Mouse (Mus musculus) hindbrain, embryonic 14.5 days (tissue): Measurements from ENCODE around the gene Klhl28. TPM values are rescaled to one million over a fixed set of nuclear protein-coding genes. Genes with fewer than 3 reads are reported as not detected.

ENCODE experiments used
- ATAC-seq: fragments of 200-750 bp; cut with Nextera tagmentation; 2 replicates; pipeline ENCODE4 v1.8.0; 2017; ENCODE audit warnings: moderate number of reproducible peaks, mild to moderate bottlenecking, moderate TSS enrichment, moderate library complexity; ENCODE audit not compliant: low FRiP score
- DNase-seq: peaks from one replicate; pipeline ENCODE4 v3.0.0-alpha.2; 2015; ENCODE audit warnings: low spot score
- H3K27ac ChIP-seq: fragments of 300-500 bp; sonication (generic); 2 replicates; pipeline ENCODE4 v1.5.1; 2014; ENCODE audit warnings: mild to moderate bottlenecking, moderate library complexity
- H3K27me3 ChIP-seq: fragments of 300-500 bp; sonication (generic); 2 replicates; pipeline ENCODE4 v1.6.1; 2014; ENCODE audit warnings: mild to moderate bottlenecking, low read length, mixed read lengths; ENCODE audit not compliant: control insufficient read depth, insufficient read depth
- H3K36me3 ChIP-seq: fragments of 300-500 bp; sonication (generic); replicated peaks from 2 replicates; pipeline ENCODE4 v1.6.1; 2014; ENCODE audit not compliant: control insufficient read depth, insufficient read depth
- H3K4me1 ChIP-seq: fragments of 300-500 bp; sonication (generic); replicated peaks from 2 replicates; pipeline ENCODE4 v1.6.1; 2014; ENCODE audit warnings: antibody characterized with exemption, low read length, mixed read lengths; ENCODE audit not compliant: control insufficient read depth, insufficient read depth
- H3K4me2 ChIP-seq: fragments of 300-500 bp; sonication (generic); replicated peaks from 2 replicates; pipeline ENCODE4 v1.6.1; 2014; ENCODE audit warnings: mild to moderate bottlenecking, moderate library complexity
- H3K4me3 ChIP-seq: fragments of 300-500 bp; sonication (generic); replicated peaks from 2 replicates; pipeline ENCODE4 v1.5.1; 2014; ENCODE audit warnings: mild to moderate bottlenecking, low read length
- H3K9ac ChIP-seq: fragments of 300-500 bp; sonication (generic); 2 replicates; pipeline ENCODE4 v1.6.1; 2014
- H3K9me3 ChIP-seq: fragments of 300-500 bp; sonication (generic); 2 replicates; pipeline ENCODE4 v1.6.1; 2016; ENCODE audit warnings: low read length; ENCODE audit not compliant: control insufficient read depth
- WGBS: fragments of 180-500 bp; shearing (Covaris S2); extraction: QIAGEN DNeasy Blood & Tissue Kit; methylation state at CpG from one replicate; pipeline ENCODE4 v1.1.7; 2014; 5-methylcytosine and 5-hydroxymethylcytosine counted together
- polyA plus RNA-seq: library from polyadenylated mRNA; unstranded; fragments of >200 nt; fragmentation: Nextera tagmentation; extraction: Ambion mirVana; gene quantifications from 2 replicates; pipeline ENCODE4 v1.2.1, GENCODE M21; 2014

Klhl28 gene
- polyA plus RNA-seq, result 33.1 and 33.8 TPM in 2 replicates

DNA sequence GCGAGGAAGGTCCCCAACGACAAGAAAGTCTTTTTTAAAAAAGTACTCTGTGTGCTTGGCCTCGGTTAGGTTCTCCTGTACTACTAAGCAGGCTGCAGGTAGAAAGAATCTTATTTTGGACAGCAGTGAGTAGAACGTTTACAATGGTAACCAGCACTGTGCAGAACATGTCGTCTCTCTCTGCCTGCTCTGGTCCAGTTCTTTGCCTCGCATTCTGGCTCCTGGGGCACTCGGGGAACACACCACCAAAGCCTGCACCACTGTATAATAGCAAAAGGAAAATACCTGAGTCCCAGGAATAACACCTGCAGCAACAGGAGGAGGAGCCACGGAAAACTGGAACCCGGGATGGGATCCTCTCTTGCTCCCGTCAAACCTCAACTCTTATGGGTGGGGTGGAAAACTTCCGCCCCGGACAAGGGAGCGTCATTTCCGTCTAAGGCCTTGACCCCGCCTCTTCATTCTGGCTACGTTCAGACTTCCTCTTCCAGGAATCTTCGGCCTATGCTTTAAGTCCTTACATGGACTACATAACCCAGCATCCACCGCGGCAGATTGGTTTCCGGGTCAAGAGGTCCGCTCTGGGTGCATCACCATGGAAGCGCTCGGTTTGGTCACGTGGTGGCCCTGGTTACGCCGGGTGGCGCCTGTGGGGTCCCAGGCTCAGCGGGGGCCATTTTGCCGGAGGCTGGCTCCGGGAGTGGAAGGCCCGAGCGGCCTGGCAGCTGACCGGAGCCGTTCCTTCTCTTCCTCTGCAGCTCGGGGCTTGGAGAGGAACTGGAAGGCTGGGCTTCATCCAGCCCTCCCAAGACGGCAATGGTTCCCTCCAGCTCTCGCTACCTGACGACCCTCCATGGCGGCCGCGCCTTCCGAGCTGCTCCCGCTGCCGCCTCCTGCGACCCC, at the start of gene Klhl28, which contains the start of gene Togaram1:
Klhl28 (minus strand) TSS at position 411 of the 903 bp plus-strand sequence.
Togaram1 (plus strand) TSS at position 681 of the 903 bp plus-strand sequence.
- Histone ChIP-seq H3K9ac (peak within 1 kb of the TSS; percentile 86), H3K36me3 (no peaks in the 10 kb centered on the region), H3K4me3 (peak within 1 kb of the TSS; percentile 88), H3K4me2 (peak within 1 kb of the TSS; percentile 98), H3K9me3 (no peaks in the 10 kb centered on the region), H3K27me3 (no peaks in the 10 kb centered on the region), H3K4me1 (peaks cover 38% of the 10 kb centered on the region), H3K27ac (peak within 1 kb of the TSS; percentile 88)
- WGBS, result under 1% methylated on average over 42 of the region's 45 CpGs
- peak; percentile 99 for ATAC-seq
- peak; percentile 100 for DNase-seq

GRCm38 (mm10) chr12:65007725-65008124, 42.4 kb upstream of the Klhl28 start:
- Histone ChIP-seq H3K4me1 (no peaks in the 10 kb centered on the region), H3K27me3 (no peaks in the 10 kb centered on the region), H3K4me3 (no peak overlapping the region), H3K9ac (no peak overlapping the region), H3K27ac (no peak overlapping the region), H3K4me2 (no peak overlapping the region), H3K36me3 (peaks cover 83% of the 10 kb centered on the region), H3K9me3 (no peaks in the 10 kb centered on the region)
- WGBS, result 93% methylated on average over 3 of the region's 3 CpGs
- no peak for DNase-seq
- no peak for ATAC-seq

DNA sequence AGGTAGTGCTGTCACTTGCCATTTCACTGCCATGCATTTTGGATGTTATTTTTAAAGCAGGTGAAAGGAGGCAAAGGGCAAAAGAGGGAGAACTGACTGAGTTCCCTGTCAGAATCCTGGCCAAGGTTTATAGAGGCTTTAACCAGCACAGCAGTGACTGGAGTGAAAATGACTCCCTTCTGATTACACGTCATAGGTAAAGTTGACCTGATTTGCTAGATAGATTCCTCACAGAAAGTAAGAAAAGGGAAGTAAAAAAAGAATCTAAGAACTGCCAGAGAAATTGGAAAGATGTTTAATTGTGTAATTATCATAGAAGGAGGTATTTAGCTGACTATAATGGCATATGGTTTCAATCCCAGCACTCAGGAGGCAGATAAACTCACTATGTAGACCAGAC, 12.2 kb upstream of the Klhl28 start:
- Histone ChIP-seq H3K9me3 (no peaks in the 10 kb centered on the region), H3K36me3 (peaks cover 53% of the 10 kb centered on the region), H3K27me3 (no peaks in the 10 kb centered on the region), H3K4me1 (peaks cover 9% of the 10 kb centered on the region; the same call in 1 of the 2 replicates), H3K27ac (no peak overlapping the region), H3K4me2 (no peak overlapping the region), H3K9ac (no peak overlapping the region), H3K4me3 (no peak overlapping the region)
- 89% methylated on average over 1 of the region's 1 CpGs for WGBS
- ATAC-seq (no peak), DNase-seq (no peak)

DNA sequence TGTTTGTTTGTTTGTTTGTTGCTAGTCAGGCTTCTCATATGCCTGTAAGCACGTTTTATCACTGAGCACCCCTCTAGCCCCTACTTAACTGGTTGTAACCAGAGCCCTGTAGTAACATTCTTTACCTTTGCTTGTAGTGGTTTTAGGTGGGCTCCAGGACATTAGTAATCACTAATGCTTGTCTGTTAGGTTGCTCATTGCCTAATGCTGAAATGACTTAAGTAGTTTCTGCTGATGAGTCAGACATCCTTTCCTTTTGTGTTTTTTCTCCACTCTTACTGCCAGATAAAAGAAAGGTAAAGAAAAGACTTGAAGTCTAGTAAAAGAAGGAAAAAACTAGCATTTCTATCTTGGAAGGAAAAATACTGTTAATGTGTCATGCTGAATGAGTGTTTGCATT, 10.9 kb upstream of the Klhl28 start:
- peaks cover 43% of the 10 kb centered on the region for H3K36me3 ChIP-seq
- H3K4me1 ChIP-seq, result peaks cover 20% of the 10 kb centered on the region
- no peak overlapping the region for H3K27ac ChIP-seq
- H3K27me3 ChIP-seq, result no peaks in the 10 kb centered on the region
- DNase-seq, result no peak
- no peak overlapping the region for H3K9ac ChIP-seq
- no peaks in the 10 kb centered on the region for H3K9me3 ChIP-seq
- no peak for ATAC-seq
- no peak overlapping the region for H3K4me3 ChIP-seq
- no peak overlapping the region for H3K4me2 ChIP-seq
- 80% methylated on average over 1 of the region's 1 CpGs for WGBS

DNA sequence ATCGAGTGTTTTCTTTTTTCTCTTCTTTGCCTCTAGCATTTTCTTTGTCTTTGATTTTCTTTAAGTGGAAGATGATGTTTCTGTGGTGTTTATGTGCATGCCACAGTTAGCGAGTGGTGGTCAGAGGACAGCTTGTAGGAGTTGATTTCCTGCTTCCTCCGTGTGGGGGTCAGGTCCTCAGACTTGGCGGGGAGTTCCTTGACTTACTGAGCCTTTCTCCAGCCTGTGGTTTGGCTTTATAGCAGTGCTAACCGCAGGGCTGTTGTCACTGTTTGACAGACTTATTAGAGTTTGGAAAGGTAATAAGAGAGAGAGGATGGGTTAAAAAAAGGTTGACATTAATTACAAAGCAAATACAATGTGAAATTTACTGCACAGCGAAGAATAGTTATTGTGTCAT, 10.2 kb upstream of the Klhl28 start:
- WGBS, result 76% methylated on average over 6 of the region's 6 CpGs
- H3K4me3 ChIP-seq, result no peak overlapping the region
- no peak for ATAC-seq
- H3K4me2 ChIP-seq, result no peak overlapping the region
- no peak overlapping the region for H3K9ac ChIP-seq
- H3K36me3 ChIP-seq, result peaks cover 41% of the 10 kb centered on the region
- no peaks in the 10 kb centered on the region for H3K27me3 ChIP-seq
- no peaks in the 10 kb centered on the region for H3K9me3 ChIP-seq
- no peak for DNase-seq
- H3K4me1 ChIP-seq, result peaks cover 27% of the 10 kb centered on the region
- H3K27ac ChIP-seq, result no peak overlapping the region

DNA sequence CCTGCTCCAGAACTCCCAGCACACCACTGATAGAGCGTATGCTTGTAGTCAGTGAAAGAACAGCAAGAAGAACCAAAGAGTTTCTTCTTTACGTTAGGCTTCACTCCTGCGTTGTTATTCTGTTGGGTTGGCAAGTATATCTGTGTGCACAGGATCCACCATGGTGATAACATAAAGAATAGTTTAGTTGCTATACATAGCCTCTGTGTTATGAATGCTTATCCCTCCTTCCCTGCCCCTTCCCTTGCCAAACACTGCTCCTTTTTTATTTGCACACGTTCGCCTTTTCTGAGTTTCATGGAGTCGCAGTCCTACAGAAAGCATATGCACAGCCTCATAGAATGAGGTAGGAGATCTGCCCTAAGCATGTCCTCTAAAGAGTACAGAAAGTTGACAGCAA, 6.7 kb upstream of the Klhl28 start:
- Histone ChIP-seq H3K36me3 (peaks cover 11% of the 10 kb centered on the region), H3K27me3 (no peaks in the 10 kb centered on the region), H3K4me2 (peak overlapping the region; percentile 98), H3K27ac (no peak overlapping the region), H3K9ac (no peak overlapping the region), H3K4me3 (no peak overlapping the region), H3K9me3 (no peaks in the 10 kb centered on the region), H3K4me1 (peaks cover 55% of the 10 kb centered on the region)
- WGBS, result 83% methylated on average over 6 of the region's 6 CpGs
- ATAC-seq (no peak), DNase-seq (no peak)

DNA sequence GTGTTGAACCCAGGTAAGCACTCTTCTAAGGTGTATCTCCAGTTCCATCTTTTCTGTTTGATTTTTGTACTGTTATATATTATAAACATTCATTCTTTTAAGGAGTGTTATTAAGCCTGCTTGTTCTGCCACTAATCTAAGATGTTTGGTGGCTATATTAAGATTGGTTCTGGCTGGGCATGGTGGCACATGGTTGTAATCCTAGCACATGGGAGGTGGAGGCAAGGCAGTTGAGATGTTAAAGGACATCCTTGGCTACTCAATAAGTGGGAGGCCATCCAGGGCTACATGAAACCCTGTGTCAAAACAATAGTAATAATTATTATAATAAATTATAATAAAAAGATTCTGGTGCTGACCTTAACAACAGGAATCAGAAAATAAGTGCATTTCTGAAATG, 6.1 kb upstream of the Klhl28 start:
- no peak overlapping the region for H3K27ac ChIP-seq
- peaks cover 5% of the 10 kb centered on the region; the same call in 1 of the 2 replicates for H3K36me3 ChIP-seq
- 0 out of 2 replicates have a peak overlapping the region, but pooled peaks have one; percentile 25 for H3K9ac ChIP-seq
- H3K4me2 ChIP-seq, result peak overlapping the region; percentile 98
- ATAC-seq (no peak), DNase-seq (no peak)
- peaks cover 60% of the 10 kb centered on the region for H3K4me1 ChIP-seq
- H3K9me3 ChIP-seq, result no peaks in the 10 kb centered on the region
- H3K4me3 ChIP-seq, result no peak overlapping the region
- no peaks in the 10 kb centered on the region for H3K27me3 ChIP-seq

DNA sequence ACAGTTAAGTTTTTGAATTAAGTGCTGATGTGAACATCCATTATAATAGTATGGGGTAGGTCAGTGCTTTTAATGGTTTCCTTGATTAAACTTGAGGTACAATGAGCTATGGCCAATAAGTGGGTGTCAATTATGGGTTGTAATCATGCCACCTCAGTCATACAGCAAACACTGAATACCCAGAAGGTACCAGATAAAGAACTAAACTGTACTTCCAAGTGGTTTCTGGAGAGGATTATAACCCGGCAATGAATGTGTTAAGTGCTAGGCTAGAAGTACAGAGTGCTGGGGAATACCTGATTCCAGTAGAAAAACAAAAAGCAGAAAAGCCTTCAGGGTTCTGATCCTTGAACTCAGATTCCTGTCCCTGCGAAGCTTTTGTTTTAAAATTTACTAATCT, 2.7 kb upstream of the Klhl28 start:
- ATAC-seq, result no peak
- H3K36me3 ChIP-seq, result peaks cover 5% of the 10 kb centered on the region; the same call in 1 of the 2 replicates
- WGBS, result 11% methylated on average over 2 of the region's 2 CpGs

DNA sequence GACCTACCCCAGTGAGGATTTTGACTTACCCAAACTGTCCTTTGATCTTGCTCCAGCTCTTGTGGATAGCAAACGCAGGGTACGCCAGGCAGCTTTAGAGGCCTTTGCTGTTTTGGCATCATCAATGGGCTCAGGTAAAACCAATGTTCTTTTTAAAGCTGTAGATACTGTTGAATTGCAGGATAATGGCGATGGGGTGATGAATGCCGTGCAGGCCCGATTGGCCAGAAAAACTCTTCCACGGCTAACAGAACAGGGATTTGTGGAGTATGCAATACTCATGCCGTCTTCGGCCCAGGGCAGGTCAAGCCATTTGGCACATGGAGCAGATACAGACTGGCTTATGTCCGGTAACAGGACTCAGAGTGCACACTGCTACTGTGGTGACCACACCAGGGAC, 2.1 kb upstream of the Klhl28 start:
- DNase-seq (no peak), ATAC-seq (no peak)
- Histone ChIP-seq H3K27me3 (no peaks in the 10 kb centered on the region), H3K36me3 (peaks cover 5% of the 10 kb centered on the region; the same call in 1 of the 2 replicates), H3K4me2 (peak overlapping the region; percentile 98), H3K9ac (peak overlapping the region; percentile 86), H3K4me1 (peaks cover 58% of the 10 kb centered on the region), H3K9me3 (no peaks in the 10 kb centered on the region), H3K27ac (no peak overlapping the region), H3K4me3 (peak overlapping the region; percentile 88)
- WGBS, result under 1% methylated on average over 9 of the region's 9 CpGs

More for the DNA sequence above, 2.7 kb upstream of the Klhl28 start:
- peak overlapping the region; percentile 86 for H3K9ac ChIP-seq
- no peak for DNase-seq
- H3K9me3 ChIP-seq, result no peaks in the 10 kb centered on the region
- peak overlapping the region; percentile 88 for H3K4me3 ChIP-seq
- no peaks in the 10 kb centered on the region for H3K27me3 ChIP-seq
- H3K27ac ChIP-seq, result no peak overlapping the region
- H3K4me2 ChIP-seq, result peak overlapping the region; percentile 98
- peaks cover 58% of the 10 kb centered on the region for H3K4me1 ChIP-seq
